Mouse (Mus musculus) lung, postnatal 0 days (tissue): ENCODE results near the gene 9930021J03Rik.

Experiments
- CTCF ChIP-seq: IDR thresholded peaks from 2 replicates; pipeline ENCODE4 v1.5.1; 2016; ENCODE audit warnings: antibody characterized with exemption, mild to moderate bottlenecking
- EP300 ChIP-seq: IDR thresholded peaks from 2 replicates; pipeline ENCODE4 v1.6.1; 2016; ENCODE audit warnings: antibody characterized with exemption, mild to moderate bottlenecking, control low read depth

- TF ChIP-seq EP300 (no peak), CTCF (no peak)
Observed at GRCm38 (mm10) chr19:29803946-29804345, 1.8 kb downstream of the 9930021J03Rik start.
